Mouse (Mus musculus) neural tube, embryonic 15.5 days (tissue): ENCODE measurements around the gene Cr1l. TPM values are rescaled to one million over a fixed set of nuclear protein-coding genes. Genes with fewer than 3 reads are reported as not detected.

Experiments
- ATAC-seq: fragments of 200-750 bp; cut with Nextera tagmentation; 2 replicates; pipeline ENCODE4 v1.8.0; 2017; ENCODE audit warnings: mild to moderate bottlenecking, moderate TSS enrichment, moderate library complexity; ENCODE audit not compliant: low FRiP score
- H3K27ac ChIP-seq: fragments of 300-500 bp; sonication (generic); replicated peaks from 2 replicates; pipeline ENCODE4 v1.5.1; 2015; ENCODE audit warnings: mild to moderate bottlenecking, inconsistent platforms
- H3K27me3 ChIP-seq: fragments of 300-500 bp; sonication (generic); replicated peaks from 2 replicates; pipeline ENCODE4 v1.6.1; 2015; ENCODE audit warnings: inconsistent platforms
- H3K36me3 ChIP-seq: fragments of 300-500 bp; sonication (generic); 2 replicates; pipeline ENCODE4 v1.6.1; 2015; ENCODE audit warnings: inconsistent platforms
- H3K4me1 ChIP-seq: fragments of 300-500 bp; sonication (generic); 2 replicates; pipeline ENCODE4 v1.6.1; 2015; ENCODE audit warnings: inconsistent platforms
- H3K4me2 ChIP-seq: fragments of 300-500 bp; sonication (generic); 2 replicates; pipeline ENCODE4 v1.6.1; 2015; ENCODE audit warnings: inconsistent platforms, mild to moderate bottlenecking, moderate library complexity
- H3K4me3 ChIP-seq: fragments of 300-500 bp; sonication (generic); replicated peaks from 2 replicates; pipeline ENCODE4 v1.5.1; 2015; ENCODE audit warnings: mild to moderate bottlenecking, inconsistent platforms
- H3K9ac ChIP-seq: fragments of 300-500 bp; sonication (generic); replicated peaks from 2 replicates; pipeline ENCODE4 v1.6.1; 2015; ENCODE audit warnings: mild to moderate bottlenecking, inconsistent platforms
- H3K9me3 ChIP-seq: fragments of 300-500 bp; sonication (generic); replicated peaks from 2 replicates; pipeline ENCODE4 v1.6.1; 2016; ENCODE audit warnings: inconsistent platforms
- WGBS: fragments of 180-500 bp; shearing (Covaris S2); methylation state at CpG from one replicate; pipeline ENCODE4 v1.1.7; 2015; ENCODE audit warnings: mixed read lengths; 5-methylcytosine and 5-hydroxymethylcytosine counted together
- polyA plus RNA-seq: library from polyadenylated mRNA; unstranded; fragments of >200 nt; fragmentation: Nextera tagmentation; extraction: Ambion mirVana; gene quantifications from 2 replicates; pipeline ENCODE4 v1.2.1, GENCODE M21; 2015

Gene Cr1l
- 35.5 and 45.3 TPM in 2 replicates for polyA plus RNA-seq

DNA sequence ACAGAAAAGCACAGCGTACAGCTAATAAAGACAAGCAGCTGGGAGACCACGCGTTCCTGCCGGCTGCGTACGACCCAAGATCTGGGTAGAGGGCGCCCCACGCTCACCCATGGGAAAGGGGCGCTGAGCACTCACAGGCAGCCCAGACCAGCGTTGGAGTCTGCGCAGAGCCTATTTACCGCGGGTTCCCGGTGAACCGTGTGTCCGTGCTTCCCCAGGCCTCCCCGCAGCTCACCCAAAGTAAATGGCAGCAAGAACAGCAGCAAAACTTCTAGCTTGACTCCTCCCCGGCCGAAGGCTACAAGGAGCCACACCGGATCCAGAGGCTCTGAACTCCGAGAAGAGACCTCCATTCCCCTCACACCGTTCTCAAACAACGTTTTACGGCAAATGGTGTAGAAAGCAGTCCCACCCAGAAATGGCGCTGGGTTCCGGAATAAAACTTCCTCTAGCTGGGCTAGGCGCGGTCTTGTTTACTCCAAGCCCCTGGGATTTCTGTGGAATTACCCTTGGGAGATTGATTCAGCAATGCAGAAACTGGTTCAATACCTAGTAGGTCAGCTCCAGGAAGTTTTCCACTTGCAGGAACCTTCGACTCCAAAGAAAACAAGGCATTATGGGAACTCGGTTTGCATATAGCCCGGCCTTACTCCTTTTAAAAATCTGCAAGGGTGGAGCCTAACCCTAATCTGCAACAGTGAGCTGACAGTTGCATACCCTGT is at the start of gene Cr1l:
TSS of gene Cr1l (minus strand) at position 634 of the 722 bp plus-strand sequence.
- H3K4me1 ChIP-seq = peaks cover 18% of the 10 kb centered on the region
- peak; percentile 99 for ATAC-seq
- no peaks in the 10 kb centered on the region for H3K9me3 ChIP-seq
- H3K4me2 ChIP-seq = peak within 1 kb of the TSS; percentile 62
- H3K4me3 ChIP-seq = peak within 1 kb of the TSS; percentile 69
- 0% methylated on average over 31 of the region's 31 CpGs for WGBS
- peaks cover 2% of the 10 kb centered on the region; the same call in 1 of the 2 replicates for H3K36me3 ChIP-seq
- no peaks in the 10 kb centered on the region for H3K27me3 ChIP-seq
- peak within 1 kb of the TSS; percentile 72 for H3K9ac ChIP-seq
- H3K27ac ChIP-seq = peak within 1 kb of the TSS; percentile 96

GRCm38 (mm10) chr1:195175980-195176931 is 44.9 kb upstream of the Cr1l start, which contains the start of gene Cr2:
Gene Cr2 (minus strand): TSS chr1:195176716.
- 8% methylated on average over 20 of the region's 20 CpGs for WGBS
- H3K27ac ChIP-seq = no peak within 1 kb of the TSS
- H3K36me3 ChIP-seq = no peaks in the 10 kb centered on the region

GRCm38 (mm10) chr1:195164996-195165755 is 33.8 kb upstream of the Cr1l start:
- 85% methylated on average over 9 of the region's 9 CpGs for WGBS
- H3K36me3 ChIP-seq = no peaks in the 10 kb centered on the region
- H3K4me3 ChIP-seq = no peak overlapping the region
- no peaks in the 10 kb centered on the region for H3K9me3 ChIP-seq
- H3K4me1 ChIP-seq = no peaks in the 10 kb centered on the region
- ATAC-seq = no peak
- H3K4me2 ChIP-seq = no peak overlapping the region
- H3K27me3 ChIP-seq = no peaks in the 10 kb centered on the region
- no peak overlapping the region for H3K27ac ChIP-seq
- no peak overlapping the region for H3K9ac ChIP-seq

More at GRCm38 (mm10) chr1:195175980-195176931, 44.9 kb upstream of the Cr1l start, which contains the start of gene Cr2:
- H3K9me3 ChIP-seq = no peaks in the 10 kb centered on the region
- peak within 1 kb of the TSS; percentile 38 for H3K4me3 ChIP-seq
- no peaks in the 10 kb centered on the region for H3K27me3 ChIP-seq
- ATAC-seq = peak; percentile 92
- peak within 1 kb of the TSS; percentile 26; the same call in 1 of the 2 replicates for H3K9ac ChIP-seq
- H3K4me1 ChIP-seq = peaks cover 6% of the 10 kb centered on the region
- H3K4me2 ChIP-seq = peak within 1 kb of the TSS; percentile 76

- Histone ChIP-seq H3K9me3 (no peaks in the 10 kb centered on the region), H3K9ac (peak overlapping the region; percentile 23; the same call in 1 of the 2 replicates), H3K27ac (peak overlapping the region; percentile 96; the same call in 1 of the 2 replicates), H3K4me1 (peaks cover 18% of the 10 kb centered on the region), H3K4me2 (peak overlapping the region; percentile 62), H3K27me3 (no peaks in the 10 kb centered on the region), H3K4me3 (peak overlapping the region; percentile 69), H3K36me3 (peaks cover 2% of the 10 kb centered on the region; the same call in 1 of the 2 replicates)
- WGBS = 56% methylated on average over 3 of the region's 3 CpGs
- ATAC-seq = no peak
Measured at GRCm38 (mm10) chr1:195132070-195132469, 684 bp upstream of the Cr1l start.

DNA sequence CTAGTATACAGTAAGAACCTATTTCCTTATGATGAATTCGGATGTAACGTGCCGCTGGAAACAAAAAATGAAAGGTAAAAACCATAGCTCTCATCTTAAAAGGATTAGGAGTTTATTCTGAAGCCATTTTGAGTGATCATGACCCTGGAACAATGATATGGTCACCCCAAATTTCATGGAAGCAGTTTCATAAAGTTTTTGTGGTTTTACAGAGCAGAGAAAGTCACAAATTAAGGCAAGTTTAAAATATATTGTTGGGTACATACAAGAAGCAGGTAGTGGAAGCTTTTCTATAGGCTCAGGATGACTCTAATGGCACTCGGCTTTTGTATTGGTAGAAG is 259 bp upstream of the Cr1l start:
- peak overlapping the region; percentile 69 for H3K4me3 ChIP-seq
- no peak for ATAC-seq
- no peaks in the 10 kb centered on the region for H3K9me3 ChIP-seq
- WGBS = 28% methylated on average over 4 of the region's 4 CpGs
- H3K4me1 ChIP-seq = peaks cover 18% of the 10 kb centered on the region
- H3K36me3 ChIP-seq = peaks cover 2% of the 10 kb centered on the region; the same call in 1 of the 2 replicates
- H3K27ac ChIP-seq = peak overlapping the region; percentile 96
- peak overlapping the region; percentile 62 for H3K4me2 ChIP-seq
- H3K9ac ChIP-seq = peak overlapping the region; percentile 72
- no peaks in the 10 kb centered on the region for H3K27me3 ChIP-seq

DNA sequence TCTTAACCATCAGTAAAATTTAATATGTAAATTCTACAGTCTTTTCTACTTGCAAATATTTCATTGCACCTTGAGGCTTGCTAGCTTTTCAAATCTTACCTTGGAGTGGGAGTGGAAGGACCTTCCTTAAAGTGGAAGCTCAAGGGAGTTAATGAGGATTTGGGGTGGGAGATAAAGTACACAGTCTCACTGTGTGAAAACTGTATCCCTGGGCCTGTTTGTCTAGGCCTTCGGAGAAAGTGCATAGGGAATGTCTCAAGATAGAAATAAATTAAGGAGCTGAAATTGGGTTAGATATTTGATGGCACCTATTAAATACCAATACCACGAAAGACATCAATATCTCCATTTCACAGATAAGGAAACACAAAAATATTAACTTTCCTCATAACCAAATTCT is 907 bp downstream of the Cr1l start:
- ATAC-seq = peak; percentile 60; the same call in 1 of the 2 replicates
- Histone ChIP-seq H3K27me3 (no peaks in the 10 kb centered on the region), H3K36me3 (peaks cover 2% of the 10 kb centered on the region; the same call in 1 of the 2 replicates), H3K4me3 (peak overlapping the region; percentile 69), H3K4me1 (peaks cover 18% of the 10 kb centered on the region), H3K9ac (peak overlapping the region; percentile 72), H3K27ac (peak overlapping the region; percentile 96), H3K9me3 (no peaks in the 10 kb centered on the region), H3K4me2 (peak overlapping the region; percentile 62)
- 6% methylated on average over 2 of the region's 2 CpGs for WGBS

DNA sequence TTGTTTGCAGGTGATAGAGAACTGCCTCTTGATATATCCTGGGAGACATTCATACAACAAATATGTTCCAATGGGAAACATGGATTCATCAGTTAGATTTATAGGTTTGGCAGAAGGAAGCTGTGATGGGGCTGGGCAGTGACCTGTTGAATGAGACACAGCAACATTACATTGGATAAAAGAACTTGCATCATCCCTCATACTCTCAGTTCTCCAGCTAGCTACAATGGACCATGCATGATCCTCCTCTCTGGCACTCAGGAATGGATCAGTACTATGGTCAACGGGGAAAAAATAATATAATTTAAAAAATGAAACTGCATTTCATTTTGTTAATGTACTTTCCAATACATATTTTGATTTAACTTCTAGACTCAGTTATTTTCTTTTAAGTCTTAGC is 1.5 kb downstream of the Cr1l start:
- no peak overlapping the region for H3K27ac ChIP-seq
- ATAC-seq = no peak
- H3K27me3 ChIP-seq = no peaks in the 10 kb centered on the region
- 91% methylated on average over 1 of the region's 1 CpGs for WGBS
- H3K9ac ChIP-seq = no peak overlapping the region
- peaks cover 2% of the 10 kb centered on the region; the same call in 1 of the 2 replicates for H3K36me3 ChIP-seq
- H3K4me3 ChIP-seq = no peak overlapping the region
- H3K4me1 ChIP-seq = peaks cover 18% of the 10 kb centered on the region
- peak overlapping the region; percentile 17 for H3K4me2 ChIP-seq
- no peaks in the 10 kb centered on the region for H3K9me3 ChIP-seq

- Histone ChIP-seq H3K4me2 (no peak overlapping the region), H3K4me3 (no peak overlapping the region), H3K9me3 (no peaks in the 10 kb centered on the region), H3K9ac (no peak overlapping the region), H3K27me3 (no peaks in the 10 kb centered on the region), H3K36me3 (peaks cover 7% of the 10 kb centered on the region; the same call in 1 of the 2 replicates), H3K4me1 (no peaks in the 10 kb centered on the region), H3K27ac (no peak overlapping the region)
- 97% methylated on average over 1 of the region's 1 CpGs for WGBS
- ATAC-seq = no peak
Measured at GRCm38 (mm10) chr1:195114414-195114813, 17.0 kb downstream of the Cr1l start.

GRCm38 (mm10) chr1:195113621-195114020 is 17.8 kb downstream of the Cr1l start:
- no peak for ATAC-seq
- H3K4me1 ChIP-seq = no peaks in the 10 kb centered on the region
- H3K36me3 ChIP-seq = peaks cover 7% of the 10 kb centered on the region; the same call in 1 of the 2 replicates
- H3K27me3 ChIP-seq = no peaks in the 10 kb centered on the region
- WGBS = 92% methylated on average over 4 of the region's 4 CpGs
- H3K4me3 ChIP-seq = no peak overlapping the region
- H3K4me2 ChIP-seq = no peak overlapping the region
- no peak overlapping the region for H3K27ac ChIP-seq
- no peaks in the 10 kb centered on the region for H3K9me3 ChIP-seq
- H3K9ac ChIP-seq = no peak overlapping the region

DNA sequence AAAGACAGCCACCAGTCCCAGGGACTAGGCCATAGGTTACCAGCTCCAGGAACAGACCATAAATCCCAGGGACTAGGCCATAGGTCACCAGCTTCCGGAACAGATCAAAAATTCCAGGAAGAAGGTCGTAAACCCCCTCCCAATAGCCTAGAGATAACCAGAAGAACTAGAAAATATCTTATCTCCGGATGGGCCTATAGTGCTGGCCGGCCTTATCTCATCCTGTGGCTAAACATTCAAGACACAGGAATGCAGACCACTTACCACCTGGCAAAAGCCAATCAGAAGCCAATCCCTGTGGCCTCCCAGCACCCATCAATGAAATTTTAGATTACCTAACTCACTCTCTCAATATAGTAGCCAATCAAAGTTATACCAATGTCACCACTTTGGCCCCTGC is 30.7 kb downstream of the Cr1l start:
- 79% methylated on average over 4 of the region's 4 CpGs for WGBS
- Histone ChIP-seq H3K4me2 (no peak overlapping the region), H3K9me3 (no peaks in the 10 kb centered on the region), H3K4me3 (no peak overlapping the region), H3K9ac (no peak overlapping the region), H3K4me1 (no peaks in the 10 kb centered on the region), H3K36me3 (peaks cover 27% of the 10 kb centered on the region), H3K27ac (no peak overlapping the region), H3K27me3 (no peaks in the 10 kb centered on the region)
- ATAC-seq = no peak

DNA sequence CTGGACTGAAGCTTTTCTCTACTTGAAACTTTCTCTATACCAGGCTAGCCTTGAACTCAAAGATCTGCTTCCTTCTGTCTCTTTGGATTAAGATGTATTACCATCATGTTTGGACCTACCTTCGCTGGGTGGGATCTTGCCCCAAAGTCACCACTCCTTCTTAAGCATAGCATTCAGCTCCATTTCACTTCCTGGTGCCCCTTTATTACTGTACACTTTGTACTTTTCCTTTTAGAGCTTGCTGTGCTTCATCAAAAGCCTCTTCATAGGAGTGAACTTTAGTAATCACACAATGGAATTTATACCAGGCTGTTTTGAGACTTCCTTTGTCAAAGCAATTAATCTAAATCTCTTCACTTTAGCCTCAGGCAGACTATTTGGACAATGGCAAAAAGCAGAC is 33.4 kb downstream of the Cr1l start:
- H3K4me1 ChIP-seq = no peaks in the 10 kb centered on the region
- H3K9me3 ChIP-seq = no peaks in the 10 kb centered on the region
- ATAC-seq = no peak
- no peaks in the 10 kb centered on the region for H3K27me3 ChIP-seq
- no peak overlapping the region for H3K4me2 ChIP-seq
- H3K9ac ChIP-seq = no peak overlapping the region
- no peak overlapping the region for H3K4me3 ChIP-seq
- H3K36me3 ChIP-seq = peaks cover 19% of the 10 kb centered on the region
- 95% methylated on average over 1 of the region's 1 CpGs for WGBS
- H3K27ac ChIP-seq = no peak overlapping the region
